Comparison of ENCODE assay signal across 8 mouse cellular contexts in the genomic region with DNA sequence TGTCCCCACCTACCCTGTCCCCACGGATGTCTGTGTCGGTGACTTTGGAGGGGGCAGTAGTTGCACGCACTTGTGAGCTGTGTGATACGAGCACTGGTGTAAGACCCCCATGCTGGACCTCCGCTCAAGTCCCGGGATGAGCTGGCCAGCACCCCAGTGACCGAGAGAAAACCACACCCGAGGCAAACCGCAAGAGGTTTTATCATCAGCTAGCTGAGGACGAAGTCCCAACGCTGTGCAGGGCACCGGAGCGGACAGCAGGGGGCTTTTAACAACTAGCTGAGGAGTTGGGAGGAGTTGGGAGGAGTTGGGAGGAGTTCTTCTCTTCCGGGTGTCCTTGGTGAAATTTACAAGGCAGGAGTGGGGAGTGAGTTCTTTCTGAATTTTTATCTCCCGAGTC. TPM values are rescaled to one million over a fixed set of nuclear protein-coding genes. Genes with fewer than 3 reads are reported as not detected.
DNase-seq lines count a peak whose midpoint lies in the region; ATAC-seq and TF ChIP-seq lines count a peak whose summit lies in the region.

No protein-coding gene starts in this region.

- TF ChIP-seq CTCF in forebrain, postnatal 0 days (IDR thresholded peaks at IDR 0.05; ENCODE audit: low read depth), result peak; percentile 59

- H3K9me3 ChIP-seq in forebrain, postnatal 0 days (ENCODE audit: low read length), result no peaks in the 10 kb centered on the region
- H3K9me3 ChIP-seq in hindbrain, embryonic 12.5 days (replicated peaks), result no peaks in the 10 kb centered on the region
- no peaks in the 10 kb centered on the region for H3K9me3 ChIP-seq in limb, embryonic 12.5 days
- no peaks in the 10 kb centered on the region for H3K9me3 ChIP-seq in midbrain, embryonic 10.5 days (replicated peaks)
- no peaks in the 10 kb centered on the region for H3K9me3 ChIP-seq in stomach, embryonic 15.5 days

- H3K27me3 ChIP-seq in forebrain, postnatal 0 days (ENCODE audit: insufficient read depth, low read length), result no peaks in the 10 kb centered on the region
- no peaks in the 10 kb centered on the region for H3K27me3 ChIP-seq in hindbrain, embryonic 12.5 days
- H3K27me3 ChIP-seq in limb, embryonic 12.5 days, result no peaks in the 10 kb centered on the region
- no peaks in the 10 kb centered on the region for H3K27me3 ChIP-seq in midbrain, embryonic 10.5 days (ENCODE audit: low read depth, poor library complexity, severe bottlenecking)
- no peaks in the 10 kb centered on the region for H3K27me3 ChIP-seq in stomach, embryonic 15.5 days (replicated peaks)

- peaks cover 7% of the 10 kb centered on the region for H3K36me3 ChIP-seq in forebrain, postnatal 0 days (ENCODE audit: insufficient read depth)
- no peaks in the 10 kb centered on the region for H3K36me3 ChIP-seq in hindbrain, embryonic 12.5 days
- no peaks in the 10 kb centered on the region; the same call in 1 of the 2 replicates for H3K36me3 ChIP-seq in limb, embryonic 12.5 days
- peaks cover 26% of the 10 kb centered on the region for H3K36me3 ChIP-seq in midbrain, embryonic 10.5 days
- no peaks in the 10 kb centered on the region for H3K36me3 ChIP-seq in stomach, embryonic 15.5 days

- no peak overlapping the region for H3K9ac ChIP-seq in forebrain, postnatal 0 days
- no peak overlapping the region for H3K9ac ChIP-seq in hindbrain, embryonic 12.5 days
- H3K9ac ChIP-seq in limb, embryonic 12.5 days (replicated peaks), result peak overlapping the region; percentile 44; the same call in 1 of the 2 replicates
- no peak overlapping the region for H3K9ac ChIP-seq in stomach, embryonic 15.5 days

- no peak overlapping the region for H3K27ac ChIP-seq in forebrain, postnatal 0 days (ENCODE audit: low read depth, low read length)
- no peak overlapping the region for H3K27ac ChIP-seq in hindbrain, embryonic 12.5 days
- H3K27ac ChIP-seq in limb, embryonic 12.5 days, result no peak overlapping the region; the same call in 1 of the 2 replicates
- 0 out of 2 replicates have a peak overlapping the region, but pooled peaks have one; percentile 3 for H3K27ac ChIP-seq in midbrain, embryonic 10.5 days (replicated peaks)
- H3K27ac ChIP-seq in stomach, embryonic 15.5 days, result no peak overlapping the region

- H3K4me3 ChIP-seq in forebrain, postnatal 0 days (ENCODE audit: low read depth, low read length), result no peak overlapping the region
- 0 out of 2 replicates have a peak overlapping the region, but pooled peaks have one; percentile 1 for H3K4me3 ChIP-seq in hindbrain, embryonic 12.5 days
- H3K4me3 ChIP-seq in limb, embryonic 12.5 days (replicated peaks), result peak overlapping the region; percentile 27
- H3K4me3 ChIP-seq in midbrain, embryonic 10.5 days, result peak overlapping the region; percentile 39
- peak overlapping the region; percentile 20; the same call in 1 of the 2 replicates for H3K4me3 ChIP-seq in stomach, embryonic 15.5 days (replicated peaks)

- ATAC-seq in forebrain, postnatal 0 days, result no peak
- ATAC-seq in hindbrain, embryonic 12.5 days (ENCODE audit: low FRiP score), result no peak
- ATAC-seq in limb, embryonic 12.5 days (ENCODE audit: insufficient number of reproducible peaks, insufficient read depth, low FRiP score, low TSS enrichment, low read depth), result no peak
- ATAC-seq in stomach, embryonic 15.5 days (ENCODE audit: insufficient read depth, low FRiP score, low read depth), result no peak

- peak overlapping the region; percentile 1; the same call in 1 of the 2 replicates for H3K4me2 ChIP-seq in forebrain, postnatal 0 days (ENCODE audit: low read depth)
- H3K4me2 ChIP-seq in hindbrain, embryonic 12.5 days (replicated peaks), result peak overlapping the region; percentile 30
- peak overlapping the region; percentile 48 for H3K4me2 ChIP-seq in limb, embryonic 12.5 days
- H3K4me2 ChIP-seq in stomach, embryonic 15.5 days, result peak overlapping the region; percentile 53

- no peaks in the 10 kb centered on the region for H3K4me1 ChIP-seq in forebrain, postnatal 0 days (ENCODE audit: insufficient read depth)
- peaks cover 16% of the 10 kb centered on the region; the same call in 1 of the 2 replicates for H3K4me1 ChIP-seq in hindbrain, embryonic 12.5 days
- H3K4me1 ChIP-seq in limb, embryonic 12.5 days (replicated peaks), result peaks cover 15% of the 10 kb centered on the region
- peaks cover 45% of the 10 kb centered on the region for H3K4me1 ChIP-seq in midbrain, embryonic 10.5 days
- H3K4me1 ChIP-seq in stomach, embryonic 15.5 days, result peaks cover 22% of the 10 kb centered on the region

- peak; percentile 25 to 29 for DNase-seq in B cell, adult 2 months
- peak; percentile 91 for DNase-seq in adrenal gland, postnatal 14 days
- peak; percentile 58 for DNase-seq in forebrain, postnatal 0 days
- peak; percentile 54 for DNase-seq in midbrain, embryonic 10.5 days (ENCODE audit: low spot score)
- no peak for DNase-seq in cerebellum, adult 8-10 months

- 30% methylated on average over 15 of the region's 15 CpGs for WGBS in forebrain, postnatal 0 days
- 29% methylated on average over 15 of the region's 15 CpGs for WGBS in hindbrain, embryonic 12.5 days
- WGBS in limb, embryonic 12.5 days, result 19% methylated on average over 15 of the region's 15 CpGs
- 39% methylated on average over 15 of the region's 15 CpGs for WGBS in midbrain, embryonic 10.5 days
- 13% methylated on average over 15 of the region's 15 CpGs for WGBS in stomach, embryonic 15.5 days

RNA-seq across cellular contexts. Expression of gene Aunip, which starts 2.0 kb away (rescaled TPM):
- total RNA-seq in adrenal gland, postnatal 14 days (2021), result 1.8 and 3.0 TPM in 2 replicates
- total RNA-seq in forebrain, postnatal 0 days (2014; rRNA removed), result 1.2 and 1.8 TPM in 2 replicates
- 1.1 and 1.3 TPM in 2 replicates for polyA plus RNA-seq in forebrain, postnatal 0 days (2015; fragmentation: Nextera tagmentation; extraction: Ambion mirVana)
- 6.3 and 7.6 TPM in 2 replicates for polyA plus RNA-seq in hindbrain, embryonic 12.5 days (2016; fragmentation: Nextera tagmentation; extraction: Ambion mirVana)
- polyA plus RNA-seq in limb, embryonic 12.5 days (2016; fragmentation: Nextera tagmentation; extraction: Ambion mirVana), result 15.8 and 16.5 TPM in 2 replicates
- polyA plus RNA-seq in midbrain, embryonic 10.5 days (2016; fragmentation: Nextera tagmentation; extraction: Ambion mirVana), result 25.5 and 28.6 TPM in 2 replicates
- 12.7 and 14.0 TPM in 2 replicates for polyA plus RNA-seq in stomach, embryonic 15.5 days (2015; fragmentation: Nextera tagmentation; extraction: Ambion mirVana)

RNA-seq across cellular contexts. Expression of gene Paqr7, which starts 16.3 kb away (rescaled TPM):
- total RNA-seq in adrenal gland, postnatal 14 days (2021), result 25.9 and 32.2 TPM in 2 replicates
- total RNA-seq in forebrain, postnatal 0 days (2014; rRNA removed), result 33.9 and 36.6 TPM in 2 replicates
- polyA plus RNA-seq in forebrain, postnatal 0 days (2015; fragmentation: Nextera tagmentation; extraction: Ambion mirVana), result 21.3 and 28.1 TPM in 2 replicates
- 9.7 and 9.8 TPM in 2 replicates for polyA plus RNA-seq in hindbrain, embryonic 12.5 days (2016; fragmentation: Nextera tagmentation; extraction: Ambion mirVana)
- 2.4 and 2.9 TPM in 2 replicates for polyA plus RNA-seq in limb, embryonic 12.5 days (2016; fragmentation: Nextera tagmentation; extraction: Ambion mirVana)
- polyA plus RNA-seq in midbrain, embryonic 10.5 days (2016; fragmentation: Nextera tagmentation; extraction: Ambion mirVana), result 3.5 and 3.6 TPM in 2 replicates
- polyA plus RNA-seq in stomach, embryonic 15.5 days (2015; fragmentation: Nextera tagmentation; extraction: Ambion mirVana), result 6.4 and 6.7 TPM in 2 replicates

RNA-seq across cellular contexts. Expression of gene Mtfr1l, which starts 22.4 kb away (rescaled TPM):
- 103 and 113 TPM in 2 replicates for total RNA-seq in adrenal gland, postnatal 14 days (2021)
- total RNA-seq in forebrain, postnatal 0 days (2014; rRNA removed), result 116 and 119 TPM in 2 replicates
- 191 and 194 TPM in 2 replicates for polyA plus RNA-seq in forebrain, postnatal 0 days (2015; fragmentation: Nextera tagmentation; extraction: Ambion mirVana)
- polyA plus RNA-seq in hindbrain, embryonic 12.5 days (2016; fragmentation: Nextera tagmentation; extraction: Ambion mirVana), result 137 and 140 TPM in 2 replicates
- polyA plus RNA-seq in limb, embryonic 12.5 days (2016; fragmentation: Nextera tagmentation; extraction: Ambion mirVana), result 118 TPM in 2 replicates
- 120 and 127 TPM in 2 replicates for polyA plus RNA-seq in midbrain, embryonic 10.5 days (2016; fragmentation: Nextera tagmentation; extraction: Ambion mirVana)
- polyA plus RNA-seq in stomach, embryonic 15.5 days (2015; fragmentation: Nextera tagmentation; extraction: Ambion mirVana), result 92.1 and 101 TPM in 2 replicates

RNA-seq across cellular contexts. Expression of gene Selenon, which starts 39.2 kb away (rescaled TPM):
- 30.2 and 32.3 TPM in 2 replicates for total RNA-seq in adrenal gland, postnatal 14 days (2021)
- total RNA-seq in forebrain, postnatal 0 days (2014; rRNA removed), result 17.1 and 17.9 TPM in 2 replicates
- 11.8 and 13.4 TPM in 2 replicates for polyA plus RNA-seq in forebrain, postnatal 0 days (2015; fragmentation: Nextera tagmentation; extraction: Ambion mirVana)
- polyA plus RNA-seq in hindbrain, embryonic 12.5 days (2016; fragmentation: Nextera tagmentation; extraction: Ambion mirVana), result 36.7 and 42.8 TPM in 2 replicates
- 14.7 and 47.6 TPM in 2 replicates for polyA plus RNA-seq in limb, embryonic 12.5 days (2016; fragmentation: Nextera tagmentation; extraction: Ambion mirVana)
- polyA plus RNA-seq in midbrain, embryonic 10.5 days (2016; fragmentation: Nextera tagmentation; extraction: Ambion mirVana), result 8.4 and 8.6 TPM in 2 replicates
- 33.0 and 37.8 TPM in 2 replicates for polyA plus RNA-seq in stomach, embryonic 15.5 days (2015; fragmentation: Nextera tagmentation; extraction: Ambion mirVana)

RNA-seq across cellular contexts. Expression of gene Stmn1, which starts 44.7 kb away (rescaled TPM):
- total RNA-seq in adrenal gland, postnatal 14 days (2021), result 118 and 119 TPM in 2 replicates
- total RNA-seq in forebrain, postnatal 0 days (2014; rRNA removed), result 2,537 and 3,460 TPM in 2 replicates
- 7,274 and 8,446 TPM in 2 replicates for polyA plus RNA-seq in forebrain, postnatal 0 days (2015; fragmentation: Nextera tagmentation; extraction: Ambion mirVana)
- 4,582 and 4,772 TPM in 2 replicates for polyA plus RNA-seq in hindbrain, embryonic 12.5 days (2016; fragmentation: Nextera tagmentation; extraction: Ambion mirVana)
- 2,166 and 2,360 TPM in 2 replicates for polyA plus RNA-seq in limb, embryonic 12.5 days (2016; fragmentation: Nextera tagmentation; extraction: Ambion mirVana)
- 2,607 and 3,209 TPM in 2 replicates for polyA plus RNA-seq in midbrain, embryonic 10.5 days (2016; fragmentation: Nextera tagmentation; extraction: Ambion mirVana)
- polyA plus RNA-seq in stomach, embryonic 15.5 days (2015; fragmentation: Nextera tagmentation; extraction: Ambion mirVana), result 1,192 and 1,334 TPM in 2 replicates

Comparison
In these comparisons a context has a peak if more than half of its experiments do, and no peak if none do; other contexts are left out.
1. H3K4me2 ChIP-seq: peak in every context shown above with its lines; median percentile 53 in stomach, embryonic 15.5 days; 48 in limb, embryonic 12.5 days; 30 in hindbrain, embryonic 12.5 days; 1 in forebrain, postnatal 0 days.